Mouse (Mus musculus): ENCODE results near the gene Luc7l. TPM values are rescaled to one million over a fixed set of nuclear protein-coding genes. Genes with fewer than 3 reads are reported as not detected.

Luc7l gene
- polyA plus RNA-seq, 1 experiment from 2014 or later = 113 TPM

- no peak for DNase-seq (ENCODE audit: low read depth, low spot score)
- POLR2A ChIA-PET = no interaction called here
- H3K27me3 ChIP-seq = no peaks in the 10 kb centered on the region
- no peak for ATAC-seq
- CTCF ChIA-PET = no interaction called here
- in situ Hi-C loops (cut with MboI; ENCODE audit: low pct_unique_long_range_greater_than_20kb) = no loop called here
- peak; percentile 54 for TF ChIP-seq CTCF (IDR thresholded peaks at IDR 0.05)
These were observed 19.8 kb upstream of the Luc7l start for GRCm38 (mm10) chr17:26232863-26233262.

GRCm38 (mm10) chr17:26234386-26234785, 18.3 kb upstream of the Luc7l start:
- no peaks in the 10 kb centered on the region for H3K27me3 ChIP-seq
- DNase-seq (ENCODE audit: low read depth, low spot score) = no peak

GRCm38 (mm10) chr17:26235077-26235815, 17.4 kb upstream of the Luc7l start:
- ChIA-PET CTCF (no interaction called here), POLR2A (no interaction called here)
- DNase-seq (ENCODE audit: low read depth, low spot score) (no peak), ATAC-seq (no peak)
- H3K27me3 ChIP-seq = no peaks in the 10 kb centered on the region
- TF ChIP-seq CTCF (IDR thresholded peaks at IDR 0.05) = no peak
- in situ Hi-C loops (cut with MboI; ENCODE audit: low pct_unique_long_range_greater_than_20kb) = no loop called here

More at GRCm38 (mm10) chr17:26234386-26234785, 18.3 kb upstream of the Luc7l start:
- TF ChIP-seq CTCF (IDR thresholded peaks at IDR 0.05) = no peak
- in situ Hi-C loops (cut with MboI; ENCODE audit: low pct_unique_long_range_greater_than_20kb) = no loop called here
- POLR2A ChIA-PET = no interaction called here
- no peak for ATAC-seq
- CTCF ChIA-PET = no interaction called here

DNA sequence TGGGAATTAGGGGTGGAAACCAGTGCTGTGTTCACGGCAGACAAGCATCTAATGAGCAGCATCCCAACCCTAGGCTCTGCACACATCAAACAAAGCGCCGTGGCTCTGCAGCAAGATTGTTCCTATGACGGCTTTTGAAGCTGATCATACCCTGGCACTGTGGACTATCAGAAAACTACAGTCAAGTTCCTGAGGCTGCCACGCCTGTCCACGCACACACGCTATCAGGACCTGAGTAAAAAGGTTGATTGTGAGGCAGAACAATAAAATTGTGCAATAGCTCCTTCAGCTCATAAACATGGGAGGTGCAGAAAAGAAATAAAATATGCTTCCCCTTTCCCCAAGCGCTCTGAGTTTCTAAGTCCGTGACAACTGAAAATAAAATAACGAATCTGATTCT, 15.0 kb upstream of the Luc7l start:
- in situ Hi-C loops (cut with MboI; ENCODE audit: low pct_unique_long_range_greater_than_20kb) = no loop called here
- CTCF ChIA-PET = interaction anchor here (1.0 kb wide), 1 partner anchor 33 kb away, joined by 3 read pairs; no protein-coding TSS in a partner anchor
- no peak for TF ChIP-seq CTCF (IDR thresholded peaks at IDR 0.05)

GRCm38 (mm10) chr17:26239551-26239950, 13.1 kb upstream of the Luc7l start:
- no peaks in the 10 kb centered on the region for H3K27me3 ChIP-seq
- no peak for DNase-seq (ENCODE audit: low read depth, low spot score)
- no peak for ATAC-seq
- POLR2A ChIA-PET = no interaction called here
- TF ChIP-seq CTCF (IDR thresholded peaks at IDR 0.05) = no peak
- CTCF ChIA-PET = interaction anchor here (1.4 kb wide), 1 partner anchor 52 kb away, joined by 3 read pairs; no protein-coding TSS in a partner anchor
- in situ Hi-C loops (cut with MboI; ENCODE audit: low pct_unique_long_range_greater_than_20kb) = no loop called here

More for the DNA sequence above, 15.0 kb upstream of the Luc7l start:
- no peaks in the 10 kb centered on the region for H3K27me3 ChIP-seq
- DNase-seq (ENCODE audit: low read depth, low spot score) (no peak), ATAC-seq (no peak)
- POLR2A ChIA-PET = no interaction called here

GRCm38 (mm10) chr17:26240120-26240790, 12.4 kb upstream of the Luc7l start:
- ATAC-seq (no peak), DNase-seq (ENCODE audit: low read depth, low spot score) (no peak)
- POLR2A ChIA-PET = no interaction called here
- in situ Hi-C loops (cut with MboI; ENCODE audit: low pct_unique_long_range_greater_than_20kb) = loop anchor here (5.0 kb wide), 1 partner anchor 118 kb away; the partner anchor contains the start of gene Mrpl28
- TF ChIP-seq CTCF (IDR thresholded peaks at IDR 0.05) = no peak
- CTCF ChIA-PET = interaction anchor here (0.8 to 1.4 kb wide), 3 partner anchors 52 to 212 kb away, joined by 3 read pairs; no protein-coding TSS in a partner anchor
- no peaks in the 10 kb centered on the region for H3K27me3 ChIP-seq

GRCm38 (mm10) chr17:26240990-26241389, 11.7 kb upstream of the Luc7l start:
- H3K27me3 ChIP-seq = no peaks in the 10 kb centered on the region
- ATAC-seq (no peak), DNase-seq (ENCODE audit: low read depth, low spot score) (no peak)
- TF ChIP-seq CTCF (IDR thresholded peaks at IDR 0.05) = no peak
- POLR2A ChIA-PET = no interaction called here
- in situ Hi-C loops (cut with MboI; ENCODE audit: low pct_unique_long_range_greater_than_20kb) = loop anchor here (5.0 kb wide), 1 partner anchor 119 kb away; the partner anchor contains the start of gene Mrpl28
- CTCF ChIA-PET = interaction anchor here (0.8 to 1.2 kb wide), 3 partner anchors 36 to 211 kb away, joined by 3 read pairs; no protein-coding TSS in a partner anchor

- POLR2A ChIA-PET = no interaction called here
- CTCF ChIA-PET = interaction anchor here (1.0 to 2.3 kb wide), 10 partner anchors 9 to 130 kb away, joined by 3 to 8 read pairs (median 4); partner anchors contain the start of gene Luc7l
- no peaks in the 10 kb centered on the region for H3K27me3 ChIP-seq
- ATAC-seq (peak; percentile 80), DNase-seq (ENCODE audit: low read depth, low spot score) (peak; percentile 24)
- in situ Hi-C loops (cut with MboI; ENCODE audit: low pct_unique_long_range_greater_than_20kb) = loop anchor here (5.0 kb wide), 1 partner anchor 121 kb away; the partner anchor contains the start of gene Mrpl28
- peak; percentile 75 for TF ChIP-seq CTCF (IDR thresholded peaks at IDR 0.05)
These were observed 9.1 kb upstream of the Luc7l start for GRCm38 (mm10) chr17:26243471-26244100.

DNA sequence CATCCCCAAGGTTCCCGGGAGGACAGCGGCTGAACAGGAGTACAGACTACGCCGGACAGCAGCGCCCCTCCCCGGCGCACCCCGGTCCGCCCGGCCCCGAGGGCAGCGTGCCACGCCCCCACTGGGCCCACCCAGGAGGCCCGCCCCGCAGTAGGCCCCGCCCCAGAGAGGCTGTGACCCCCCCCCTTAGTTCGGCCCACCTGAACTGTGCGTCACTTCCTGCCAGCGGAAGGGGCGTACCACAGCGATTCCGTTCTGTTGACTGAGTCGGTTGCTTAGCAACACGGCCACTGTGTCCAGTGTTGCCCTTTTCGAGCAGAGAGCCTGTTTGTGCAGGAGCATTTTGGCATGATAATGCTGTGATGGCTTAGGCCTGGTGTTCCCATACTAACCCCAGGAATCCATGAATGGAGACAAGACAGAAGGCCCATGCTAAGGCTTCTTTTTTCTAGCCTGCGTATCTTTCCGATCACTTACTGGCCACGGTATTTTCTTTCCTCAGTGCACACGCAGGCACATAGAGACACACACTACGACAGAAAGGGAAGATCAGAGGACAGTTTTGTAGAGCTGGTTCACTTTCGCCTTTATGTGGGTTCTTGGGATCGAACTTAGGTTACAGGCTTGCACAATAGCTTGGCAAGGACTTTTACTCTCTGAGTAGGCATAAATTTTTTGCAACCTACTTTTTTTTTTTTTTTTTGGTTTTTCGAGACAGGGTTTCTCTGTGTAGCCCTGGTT, 8.4 kb upstream of the Luc7l start, which contains the start of gene Fam234a:
Gene Fam234a (minus strand): TSS at position 142 of the 741 bp plus-strand sequence.
- no peaks in the 10 kb centered on the region for H3K27me3 ChIP-seq
- in situ Hi-C loops (cut with MboI; ENCODE audit: low pct_unique_long_range_greater_than_20kb) = loop anchor here (5.0 kb wide), 1 partner anchor 122 kb away; the partner anchor contains the start of gene Mrpl28

More for the DNA sequence above, 8.4 kb upstream of the Luc7l start, which contains the start of gene Fam234a:
- ATAC-seq (peak; percentile 81), DNase-seq (ENCODE audit: low read depth, low spot score) (peak; percentile 88)
- no peak for TF ChIP-seq CTCF (IDR thresholded peaks at IDR 0.05)
- ChIA-PET POLR2A (interaction anchor here (0.7 kb wide), 1 partner anchor 116 kb away, joined by 3 read pairs; no protein-coding TSS in a partner anchor), CTCF (interaction anchor here (0.9 to 2.1 kb wide), 9 partner anchors 8 to 208 kb away, joined by 3 to 8 read pairs (median 4); partner anchors contain the start of gene Luc7l)

All from Patski (cell line).